Mouse (Mus musculus): ENCODE measurements at regions not wholly inside any gene's neighbourhood (a gene's known extent, or its start where the extent isn't known, plus 50 kb on each side); places are given as distances from the start of the nearest gene placed in this dataset.

- TF ChIP-seq POLR2A (IDR thresholded peaks at IDR 0.05; ENCODE audit: borderline replicate concordance, low read depth, low read length) (no peak), CTCF (IDR thresholded peaks at IDR 0.05; ENCODE audit: low read depth, low read length) (no peak)
- Histone ChIP-seq H3K4me1 (ENCODE audit: control insufficient read depth, insufficient read depth, low read length) (no peaks in the 10 kb centered on the region), H3K27ac (ENCODE audit: insufficient read depth, low read depth, low read length) (no peak overlapping the region), H3K4me3 (ENCODE audit: insufficient read depth, low read length) (no peak overlapping the region)
These were observed 227.8 kb upstream of the Six2 start for GRCm38 (mm10) chr17:85915870-85916269.

GRCm38 (mm10) chr17:85914062-85914461 lies 226.0 kb upstream of the Six2 start:
- Histone ChIP-seq H3K4me3 (ENCODE audit: insufficient read depth, low read length) (no peak overlapping the region), H3K27ac (ENCODE audit: insufficient read depth, low read depth, low read length) (no peak overlapping the region), H3K4me1 (ENCODE audit: control insufficient read depth, insufficient read depth, low read length) (no peaks in the 10 kb centered on the region)
- no peak for TF ChIP-seq CTCF (IDR thresholded peaks at IDR 0.05; ENCODE audit: low read depth, low read length)

- H3K4me3 ChIP-seq (ENCODE audit: insufficient read depth, low read length): no peak overlapping the region
- no peaks in the 10 kb centered on the region for H3K4me1 ChIP-seq (ENCODE audit: control insufficient read depth, insufficient read depth, low read length)
- no peak overlapping the region for H3K27ac ChIP-seq (ENCODE audit: insufficient read depth, low read depth, low read length)
- TF ChIP-seq POLR2A (IDR thresholded peaks at IDR 0.05; ENCODE audit: borderline replicate concordance, low read depth, low read length) (no peak), CTCF (IDR thresholded peaks at IDR 0.05; ENCODE audit: low read depth, low read length) (no peak)
These were observed 220.6 kb upstream of the Six2 start for GRCm38 (mm10) chr17:85908709-85909108.

GRCm38 (mm10) chr17:85906597-85907187 lies 218.6 kb upstream of the Six2 start:
- no peak for TF ChIP-seq POLR2A (IDR thresholded peaks at IDR 0.05; ENCODE audit: borderline replicate concordance, low read depth, low read length)
- no peak for TF ChIP-seq CTCF (IDR thresholded peaks at IDR 0.05; ENCODE audit: low read depth, low read length)
- no peak overlapping the region for H3K4me3 ChIP-seq (ENCODE audit: insufficient read depth, low read length)
- H3K27ac ChIP-seq (ENCODE audit: insufficient read depth, low read depth, low read length): no peak overlapping the region
- H3K4me1 ChIP-seq (ENCODE audit: control insufficient read depth, insufficient read depth, low read length): no peaks in the 10 kb centered on the region

- H3K4me3 ChIP-seq (ENCODE audit: insufficient read depth, low read length): no peak overlapping the region
- TF ChIP-seq POLR2A (IDR thresholded peaks at IDR 0.05; ENCODE audit: borderline replicate concordance, low read depth, low read length): no peak
- no peak for TF ChIP-seq CTCF (IDR thresholded peaks at IDR 0.05; ENCODE audit: low read depth, low read length)
- no peaks in the 10 kb centered on the region for H3K4me1 ChIP-seq (ENCODE audit: control insufficient read depth, insufficient read depth, low read length)
- no peak overlapping the region for H3K27ac ChIP-seq (ENCODE audit: insufficient read depth, low read depth, low read length)
These were observed 214.5 kb upstream of the Six2 start for GRCm38 (mm10) chr17:85902575-85902974.

- Histone ChIP-seq H3K27ac (ENCODE audit: insufficient read depth, low read depth, low read length) (no peak overlapping the region), H3K4me3 (ENCODE audit: insufficient read depth, low read length) (no peak overlapping the region), H3K4me1 (ENCODE audit: control insufficient read depth, insufficient read depth, low read length) (no peaks in the 10 kb centered on the region)
- no peak for TF ChIP-seq POLR2A (IDR thresholded peaks at IDR 0.05; ENCODE audit: borderline replicate concordance, low read depth, low read length)
- TF ChIP-seq CTCF (IDR thresholded peaks at IDR 0.05; ENCODE audit: low read depth, low read length): no peak
These were observed 211.0 kb upstream of the Six2 start for GRCm38 (mm10) chr17:85899096-85899495.

- no peak for TF ChIP-seq CTCF (IDR thresholded peaks at IDR 0.05; ENCODE audit: low read depth, low read length)
- no peak for TF ChIP-seq POLR2A (IDR thresholded peaks at IDR 0.05; ENCODE audit: borderline replicate concordance, low read depth, low read length)
- Histone ChIP-seq H3K4me1 (ENCODE audit: control insufficient read depth, insufficient read depth, low read length) (no peaks in the 10 kb centered on the region), H3K27ac (ENCODE audit: insufficient read depth, low read depth, low read length) (no peak overlapping the region)
These were observed 207.9 kb upstream of the Six2 start for GRCm38 (mm10) chr17:85895978-85896377.

GRCm38 (mm10) chr17:85891243-85891642 lies 203.2 kb upstream of the Six2 start:
- Histone ChIP-seq H3K4me1 (ENCODE audit: control insufficient read depth, insufficient read depth, low read length) (no peaks in the 10 kb centered on the region), H3K27ac (ENCODE audit: insufficient read depth, low read depth, low read length) (no peak overlapping the region), H3K4me3 (ENCODE audit: insufficient read depth, low read length) (no peak overlapping the region)
- TF ChIP-seq CTCF (IDR thresholded peaks at IDR 0.05; ENCODE audit: low read depth, low read length) (no peak), POLR2A (IDR thresholded peaks at IDR 0.05; ENCODE audit: borderline replicate concordance, low read depth, low read length) (no peak)

More at GRCm38 (mm10) chr17:85895978-85896377, 207.9 kb upstream of the Six2 start:
- H3K4me3 ChIP-seq (ENCODE audit: insufficient read depth, low read length): no peak overlapping the region

- H3K4me3 ChIP-seq (ENCODE audit: insufficient read depth, low read length): no peak overlapping the region
- TF ChIP-seq CTCF (IDR thresholded peaks at IDR 0.05; ENCODE audit: low read depth, low read length): no peak
- no peak for TF ChIP-seq POLR2A (IDR thresholded peaks at IDR 0.05; ENCODE audit: borderline replicate concordance, low read depth, low read length)
- no peaks in the 10 kb centered on the region for H3K4me1 ChIP-seq (ENCODE audit: control insufficient read depth, insufficient read depth, low read length)
- H3K27ac ChIP-seq (ENCODE audit: insufficient read depth, low read depth, low read length): no peak overlapping the region
These were observed 201.9 kb upstream of the Six2 start for GRCm38 (mm10) chr17:85889746-85890532.

GRCm38 (mm10) chr17:85888568-85889398 lies 200.7 kb upstream of the Six2 start:
- Histone ChIP-seq H3K4me3 (ENCODE audit: insufficient read depth, low read length) (no peak overlapping the region), H3K4me1 (ENCODE audit: control insufficient read depth, insufficient read depth, low read length) (no peaks in the 10 kb centered on the region), H3K27ac (ENCODE audit: insufficient read depth, low read depth, low read length) (no peak overlapping the region)
- TF ChIP-seq POLR2A (IDR thresholded peaks at IDR 0.05; ENCODE audit: borderline replicate concordance, low read depth, low read length) (no peak), CTCF (IDR thresholded peaks at IDR 0.05; ENCODE audit: low read depth, low read length) (no peak)
